Mouse (Mus musculus) intestine, embryonic 15.5 days (tissue): ENCODE measurements at regions not wholly inside any gene's neighbourhood (a gene's known extent, or its start where the extent isn't known, plus 50 kb on each side); places are given as distances from the start of the nearest gene placed in this dataset.
"Not testable (repeated sequence)": the region's sequence is repeated elsewhere in the genome, so short reads cannot be mapped to it uniquely, and the experiment has no call there.

Source experiments
- ATAC-seq: fragments of 200-750 bp; cut with Nextera tagmentation; 2 replicates; pipeline ENCODE4 v1.8.0; 2017; ENCODE audit warnings: moderate TSS enrichment, moderate library complexity
- H3K27ac ChIP-seq: fragments of 300-500 bp; sonication (generic); 2 replicates; pipeline ENCODE4 v1.5.1; 2015; ENCODE audit warnings: mild to moderate bottlenecking, inconsistent platforms
- H3K27me3 ChIP-seq: fragments of 300-500 bp; sonication (generic); replicated peaks from 2 replicates; pipeline ENCODE4 v1.6.1; 2015; ENCODE audit warnings: inconsistent platforms
- H3K36me3 ChIP-seq: fragments of 300-500 bp; sonication (generic); 2 replicates; pipeline ENCODE4 v1.6.1; 2015; ENCODE audit warnings: inconsistent platforms
- H3K4me1 ChIP-seq: fragments of 300-500 bp; sonication (generic); replicated peaks from 2 replicates; pipeline ENCODE4 v1.6.1; 2015; ENCODE audit warnings: inconsistent platforms
- H3K4me2 ChIP-seq: fragments of 300-500 bp; sonication (generic); replicated peaks from 2 replicates; pipeline ENCODE4 v1.6.1; 2015; ENCODE audit warnings: mild to moderate bottlenecking, inconsistent platforms
- H3K4me3 ChIP-seq: fragments of 300-500 bp; sonication (generic); replicated peaks from 2 replicates; pipeline ENCODE4 v1.5.1; 2015; ENCODE audit warnings: inconsistent platforms
- H3K9ac ChIP-seq: fragments of 300-500 bp; sonication (generic); 2 replicates; pipeline ENCODE4 v1.6.1; 2015; ENCODE audit warnings: inconsistent platforms
- H3K9me3 ChIP-seq: fragments of 300-500 bp; sonication (generic); 2 replicates; pipeline ENCODE4 v1.6.1; 2016; ENCODE audit warnings: inconsistent platforms
- WGBS: fragments of 180-500 bp; shearing (Covaris S2); methylation state at CpG from one replicate; pipeline ENCODE4 v1.1.7; 2015; 5-methylcytosine and 5-hydroxymethylcytosine counted together

DNA sequence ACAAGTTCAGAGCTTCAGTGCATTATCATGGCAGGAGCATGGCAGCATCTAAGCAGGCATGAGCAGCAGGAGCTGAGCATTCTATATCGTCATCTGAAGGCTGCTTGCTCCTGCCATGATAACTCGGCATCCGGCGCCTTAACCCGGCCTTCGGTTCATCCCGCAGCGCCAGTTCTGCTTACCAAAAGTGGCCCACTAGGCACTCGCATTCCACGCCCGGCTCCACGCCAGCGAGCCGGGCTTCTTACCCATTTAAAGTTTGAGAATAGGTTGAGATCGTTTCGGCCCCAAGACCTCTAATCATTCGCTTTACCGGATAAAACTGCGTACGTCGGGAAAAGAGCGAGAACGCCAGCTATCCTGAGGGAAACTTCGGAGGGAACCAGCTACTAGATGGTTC lies 193.2 kb upstream of the Rnf219 start:
- not testable (repeated sequence) for H3K36me3 ChIP-seq, H3K4me3 ChIP-seq, H3K4me1 ChIP-seq, ATAC-seq, H3K9ac ChIP-seq, H3K9me3 ChIP-seq, H3K27me3 ChIP-seq, H3K4me2 ChIP-seq, H3K27ac ChIP-seq
- WGBS: 84% methylated on average over 24 of the region's 24 CpGs

DNA sequence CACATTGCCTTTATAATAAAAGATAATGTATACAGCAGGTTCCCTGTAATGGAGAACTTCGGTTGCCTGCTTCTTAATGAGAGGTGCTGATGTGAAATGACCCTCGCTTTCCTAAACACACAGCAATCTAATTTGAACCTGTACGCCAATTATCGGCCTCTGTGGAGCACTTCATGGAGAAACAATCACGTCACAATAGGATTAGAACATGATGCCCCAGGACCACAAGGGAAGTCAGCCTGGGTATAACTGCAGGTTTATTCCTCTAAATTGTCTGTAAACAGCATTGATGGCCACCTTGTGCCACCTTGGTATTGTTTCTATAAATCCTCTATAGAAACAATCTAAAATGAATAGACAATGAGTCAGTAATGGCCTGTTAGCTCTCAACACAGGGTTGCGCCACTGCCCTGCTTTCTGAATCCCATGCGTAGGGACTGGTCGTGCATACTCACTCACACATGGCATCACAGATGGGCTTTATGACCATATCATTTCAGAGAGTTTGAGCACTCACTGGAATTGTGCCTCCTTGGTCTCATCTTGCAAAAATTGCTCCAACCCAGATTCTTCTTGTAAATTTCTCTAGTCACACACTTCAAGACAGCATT lies 179.9 kb upstream of the Rnf219 start:
- H3K27ac ChIP-seq: no peak overlapping the region
- no peak overlapping the region for H3K9ac ChIP-seq
- ATAC-seq: no peak
- no peaks in the 10 kb centered on the region for H3K27me3 ChIP-seq
- 89% methylated on average over 8 of the region's 8 CpGs for WGBS
- H3K9me3 ChIP-seq: no peaks in the 10 kb centered on the region
- no peaks in the 10 kb centered on the region for H3K36me3 ChIP-seq
- no peak overlapping the region for H3K4me3 ChIP-seq
- H3K4me2 ChIP-seq: no peak overlapping the region
- no peaks in the 10 kb centered on the region for H3K4me1 ChIP-seq

DNA sequence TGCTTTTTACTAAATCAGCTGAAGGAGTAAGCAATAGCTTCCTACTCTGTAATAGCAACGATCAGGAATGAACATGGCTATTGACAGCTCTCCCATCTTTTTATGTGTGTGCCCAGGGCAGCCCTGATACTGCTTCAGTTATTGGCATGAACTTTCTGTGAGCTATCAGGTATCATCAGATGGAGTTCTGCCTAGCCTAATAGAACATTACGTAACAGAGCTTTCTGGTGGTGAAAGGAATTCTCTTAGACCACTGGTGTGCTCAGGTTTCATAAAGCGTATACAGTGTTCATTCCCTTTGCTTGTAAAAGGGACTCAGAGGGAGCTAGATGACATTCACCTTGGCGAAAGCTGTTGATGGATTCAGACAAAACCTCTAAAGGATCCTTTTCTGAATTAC lies 176.5 kb upstream of the Rnf219 start:
- WGBS: 82% methylated on average over 4 of the region's 4 CpGs
- no peaks in the 10 kb centered on the region for H3K36me3 ChIP-seq
- no peaks in the 10 kb centered on the region for H3K9me3 ChIP-seq
- H3K4me3 ChIP-seq: no peak overlapping the region
- no peak for ATAC-seq
- H3K9ac ChIP-seq: no peak overlapping the region
- H3K4me1 ChIP-seq: no peaks in the 10 kb centered on the region
- no peak overlapping the region for H3K27ac ChIP-seq
- H3K27me3 ChIP-seq: no peaks in the 10 kb centered on the region
- H3K4me2 ChIP-seq: no peak overlapping the region

DNA sequence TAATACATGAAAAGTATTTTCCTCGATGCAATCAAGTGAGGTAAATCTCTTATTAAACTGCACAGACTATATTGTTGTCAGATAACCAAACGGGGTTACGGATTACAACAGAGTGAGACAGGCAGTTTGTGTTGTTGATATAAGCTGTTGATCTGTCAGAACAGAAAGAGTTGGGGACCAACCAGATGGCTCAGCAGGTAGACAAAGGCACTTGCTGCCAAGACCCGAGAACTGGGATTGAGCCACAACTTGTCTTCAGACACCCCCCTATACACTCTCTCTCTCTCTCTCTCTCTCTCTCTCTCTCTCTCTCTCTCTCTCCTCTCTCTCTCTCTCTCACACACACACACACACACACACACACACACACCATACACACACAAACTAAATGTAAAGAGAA lies 172.7 kb upstream of the Rnf219 start:
- Histone ChIP-seq H3K9ac (no peak overlapping the region), H3K4me2 (no peak overlapping the region), H3K4me3 (no peak overlapping the region), H3K4me1 (no peaks in the 10 kb centered on the region), H3K27me3 (no peaks in the 10 kb centered on the region), H3K27ac (no peak overlapping the region), H3K36me3 (no peaks in the 10 kb centered on the region), H3K9me3 (no peaks in the 10 kb centered on the region)
- no peak for ATAC-seq
- WGBS: 74% methylated on average over 4 of the region's 4 CpGs

DNA sequence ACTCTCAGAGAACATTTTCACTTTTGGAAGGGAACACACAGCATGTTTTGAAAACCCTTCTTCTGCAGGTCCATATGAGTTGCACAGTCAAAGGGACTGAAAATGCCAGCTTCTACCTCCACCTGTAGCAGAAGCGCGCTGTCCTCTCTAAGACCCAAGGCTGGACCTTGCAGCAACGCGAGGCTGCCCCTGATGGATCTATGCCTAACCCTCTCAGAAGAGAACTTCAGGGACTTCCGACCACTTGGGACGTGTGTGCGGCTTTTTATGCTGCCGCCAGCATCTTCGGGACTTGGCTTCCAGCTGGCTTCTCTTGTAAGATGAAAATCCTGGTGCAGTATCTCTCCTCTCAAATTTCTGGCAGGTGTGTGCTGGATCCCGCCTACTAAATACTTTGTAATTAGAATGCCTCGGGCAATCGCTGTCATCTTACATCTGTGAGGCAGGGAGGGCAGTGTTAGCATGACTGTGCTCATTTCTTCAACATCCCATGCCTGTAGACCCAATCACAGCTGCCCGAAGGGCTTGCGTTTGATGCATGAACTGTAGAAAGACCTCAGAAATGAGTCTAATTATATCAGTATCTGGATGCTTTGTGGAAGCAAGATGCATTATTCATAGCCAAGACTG lies 171.8 kb upstream of the Rnf219 start:
- Histone ChIP-seq H3K9ac (no peak overlapping the region), H3K4me2 (no peak overlapping the region), H3K27ac (no peak overlapping the region), H3K9me3 (no peaks in the 10 kb centered on the region), H3K4me3 (no peak overlapping the region), H3K27me3 (no peaks in the 10 kb centered on the region), H3K36me3 (no peaks in the 10 kb centered on the region), H3K4me1 (no peaks in the 10 kb centered on the region)
- ATAC-seq: no peak
- 83% methylated on average over 14 of the region's 14 CpGs for WGBS

DNA sequence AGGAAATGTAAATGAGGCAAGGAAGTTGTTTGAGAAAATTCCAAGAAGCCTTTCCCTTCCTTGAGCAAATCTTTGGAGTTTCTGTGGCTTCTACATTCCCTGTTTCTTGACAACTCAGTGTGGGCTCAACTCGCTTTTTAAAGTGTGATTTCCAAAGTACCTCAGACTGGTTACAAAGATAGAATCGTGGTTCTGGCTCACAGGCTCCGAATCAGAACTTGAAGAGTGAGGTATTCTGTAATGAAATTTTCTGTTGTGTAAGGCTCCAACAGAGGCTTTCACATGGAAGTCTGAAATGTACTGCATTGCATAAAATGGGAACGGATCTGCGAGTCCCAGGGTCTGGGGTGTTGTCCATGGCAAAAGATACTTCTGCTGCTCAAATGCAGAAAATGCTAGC lies 170.2 kb upstream of the Rnf219 start:
- Histone ChIP-seq H3K9me3 (no peaks in the 10 kb centered on the region), H3K27me3 (no peaks in the 10 kb centered on the region), H3K9ac (no peak overlapping the region), H3K4me2 (no peak overlapping the region), H3K4me3 (no peak overlapping the region), H3K4me1 (no peaks in the 10 kb centered on the region), H3K36me3 (no peaks in the 10 kb centered on the region), H3K27ac (no peak overlapping the region)
- no peak for ATAC-seq
- 89% methylated on average over 5 of the region's 5 CpGs for WGBS

DNA sequence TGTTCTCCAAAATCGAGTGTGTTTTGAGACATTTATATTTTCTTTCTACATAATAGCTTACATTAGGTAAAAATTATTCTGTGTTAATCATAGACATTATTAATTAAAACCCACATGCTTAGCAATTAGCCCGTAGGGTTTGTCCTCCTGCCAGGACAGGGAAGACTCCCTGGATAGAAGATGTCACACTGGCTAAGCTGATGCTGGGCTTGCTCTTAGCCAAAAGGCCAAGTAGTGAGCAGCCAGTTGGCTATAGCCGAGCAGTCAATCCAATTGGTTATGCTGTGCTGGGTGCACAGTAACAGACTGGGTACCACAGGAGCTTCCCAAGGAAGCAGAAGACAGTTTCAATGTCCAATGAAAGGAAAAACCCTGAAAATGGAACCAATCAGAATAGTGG lies 166.0 kb upstream of the Rnf219 start:
- no peak overlapping the region for H3K9ac ChIP-seq
- no peak overlapping the region for H3K4me2 ChIP-seq
- no peaks in the 10 kb centered on the region for H3K27me3 ChIP-seq
- no peaks in the 10 kb centered on the region for H3K9me3 ChIP-seq
- no peak for ATAC-seq
- WGBS: 90% methylated on average over 3 of the region's 3 CpGs
- no peak overlapping the region for H3K27ac ChIP-seq
- no peaks in the 10 kb centered on the region for H3K4me1 ChIP-seq
- H3K4me3 ChIP-seq: no peak overlapping the region
- H3K36me3 ChIP-seq: no peaks in the 10 kb centered on the region

DNA sequence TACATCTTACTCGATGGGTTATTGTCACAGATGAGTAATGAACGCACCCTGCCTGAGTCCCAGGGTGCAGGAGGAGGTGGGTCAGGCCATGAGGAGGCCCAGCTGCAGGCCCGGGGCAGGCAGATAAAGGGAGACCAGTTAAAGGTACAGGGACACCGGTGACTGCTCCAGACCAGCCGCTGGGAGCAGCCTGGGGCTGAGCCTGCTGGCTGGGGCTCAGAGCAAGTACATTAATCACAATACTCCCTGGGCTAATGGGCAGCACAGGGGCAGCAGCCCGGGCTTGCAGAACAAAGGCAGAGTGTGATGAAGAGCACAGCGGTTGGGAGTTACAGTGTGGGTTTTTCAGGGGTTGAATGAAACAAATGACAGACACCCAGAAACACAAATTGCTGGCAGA lies 154.4 kb upstream of the Rnf219 start:
- Histone ChIP-seq H3K9me3 (no peaks in the 10 kb centered on the region), H3K4me3 (no peak overlapping the region), H3K36me3 (no peaks in the 10 kb centered on the region), H3K4me2 (no peak overlapping the region), H3K9ac (no peak overlapping the region), H3K4me1 (no peaks in the 10 kb centered on the region), H3K27me3 (no peaks in the 10 kb centered on the region), H3K27ac (no peak overlapping the region)
- peak; percentile 59; the same call in 1 of the 2 replicates for ATAC-seq
- WGBS: 18% methylated on average over 7 of the region's 7 CpGs

DNA sequence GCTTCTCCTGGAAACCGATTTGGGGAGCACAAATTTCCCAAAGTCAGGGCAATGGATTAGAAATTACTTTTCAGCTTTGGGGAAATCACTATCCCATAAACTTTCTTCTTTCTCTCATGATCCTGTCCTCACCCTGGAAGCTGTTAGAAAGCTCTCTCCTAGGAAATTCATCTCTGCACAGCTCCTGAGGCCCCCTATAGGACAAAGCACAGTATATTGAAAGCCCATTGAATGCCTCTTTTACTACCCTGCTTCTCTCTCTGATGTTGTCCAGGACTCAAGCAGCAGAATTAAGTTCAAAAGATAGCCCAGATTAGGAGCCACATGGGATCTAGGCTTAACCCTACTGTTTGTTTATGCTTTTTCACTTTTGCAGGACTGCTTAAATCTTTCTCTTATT lies 139.3 kb upstream of the Rnf219 start:
- Histone ChIP-seq H3K27me3 (no peaks in the 10 kb centered on the region), H3K36me3 (no peaks in the 10 kb centered on the region), H3K9ac (no peak overlapping the region), H3K27ac (no peak overlapping the region), H3K4me3 (no peak overlapping the region), H3K4me1 (no peaks in the 10 kb centered on the region), H3K9me3 (no peaks in the 10 kb centered on the region), H3K4me2 (no peak overlapping the region)
- ATAC-seq: no peak
- WGBS: 72% methylated on average over 1 of the region's 1 CpGs

DNA sequence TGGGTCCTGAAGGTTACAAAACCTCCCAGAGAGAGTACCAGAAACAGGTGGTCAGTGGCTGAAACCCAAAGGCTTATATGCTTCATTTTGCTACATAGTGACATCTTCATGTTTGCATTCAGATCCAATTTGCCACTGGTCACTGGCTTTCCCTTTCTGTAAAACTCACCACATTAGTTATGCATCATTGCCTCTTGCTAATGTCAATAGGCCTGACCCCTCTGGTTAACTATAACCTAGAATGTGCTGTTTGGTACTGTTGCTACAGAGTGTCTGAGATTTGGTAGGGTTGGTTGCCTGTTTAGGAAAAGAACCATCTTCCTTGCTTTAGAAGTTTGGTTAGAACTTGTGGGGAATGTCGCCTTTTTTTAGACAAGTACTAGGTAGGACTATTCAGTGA lies 136.3 kb upstream of the Rnf219 start:
- no peak for ATAC-seq
- Histone ChIP-seq H3K4me3 (no peak overlapping the region), H3K9me3 (no peaks in the 10 kb centered on the region), H3K36me3 (no peaks in the 10 kb centered on the region), H3K4me1 (no peaks in the 10 kb centered on the region), H3K27me3 (no peaks in the 10 kb centered on the region), H3K4me2 (no peak overlapping the region), H3K27ac (no peak overlapping the region), H3K9ac (no peak overlapping the region)
- 95% methylated on average over 1 of the region's 1 CpGs for WGBS

DNA sequence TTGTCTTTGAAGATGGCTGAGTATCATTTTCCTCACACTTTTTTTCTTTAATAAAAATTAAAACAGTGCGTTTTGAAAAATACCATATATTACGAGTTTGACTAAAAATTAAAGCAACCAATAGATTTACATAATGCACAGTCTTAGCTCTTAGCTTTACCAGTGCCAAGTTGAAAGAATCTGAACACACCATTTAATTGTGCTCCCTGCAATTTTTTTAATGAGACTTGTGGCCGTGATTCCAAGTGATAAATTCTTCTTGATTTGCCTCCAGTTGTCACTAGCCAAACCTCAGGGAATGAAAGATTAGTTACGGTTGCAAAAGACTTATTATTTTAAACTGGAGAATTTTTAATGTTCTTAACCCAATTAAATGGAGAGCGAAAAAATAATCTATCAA lies 127.5 kb upstream of the Rnf219 start:
- Histone ChIP-seq H3K4me1 (no peaks in the 10 kb centered on the region), H3K4me2 (no peak overlapping the region), H3K9ac (no peak overlapping the region), H3K36me3 (no peaks in the 10 kb centered on the region), H3K4me3 (no peak overlapping the region), H3K27me3 (no peaks in the 10 kb centered on the region), H3K9me3 (no peaks in the 10 kb centered on the region), H3K27ac (no peak overlapping the region)
- WGBS: 87% methylated on average over 5 of the region's 5 CpGs
- ATAC-seq: no peak

DNA sequence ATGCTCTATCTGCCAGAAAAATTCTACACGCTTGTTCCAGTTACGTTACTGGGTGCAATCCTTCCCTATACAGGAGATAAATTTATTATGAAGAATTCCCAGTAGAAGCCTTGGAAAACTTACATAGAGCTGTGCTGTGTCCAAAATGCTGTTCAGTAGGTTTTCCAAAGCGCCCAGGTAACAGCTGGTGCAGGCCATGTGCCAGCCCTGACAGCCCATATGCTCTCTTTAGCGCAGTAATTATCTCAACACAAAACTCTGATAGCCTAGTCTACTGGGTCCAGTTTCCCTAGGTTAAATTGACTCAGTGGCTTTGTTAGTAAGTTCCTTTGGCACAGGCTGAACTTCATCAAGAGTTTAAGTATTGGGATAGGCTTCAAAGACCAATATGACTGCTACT lies 122.2 kb upstream of the Rnf219 start:
- Histone ChIP-seq H3K27me3 (no peaks in the 10 kb centered on the region), H3K9me3 (no peaks in the 10 kb centered on the region), H3K9ac (no peak overlapping the region), H3K4me2 (no peak overlapping the region), H3K36me3 (no peaks in the 10 kb centered on the region), H3K4me1 (no peaks in the 10 kb centered on the region), H3K27ac (no peak overlapping the region), H3K4me3 (no peak overlapping the region)
- WGBS: 88% methylated on average over 4 of the region's 4 CpGs
- ATAC-seq: no peak

DNA sequence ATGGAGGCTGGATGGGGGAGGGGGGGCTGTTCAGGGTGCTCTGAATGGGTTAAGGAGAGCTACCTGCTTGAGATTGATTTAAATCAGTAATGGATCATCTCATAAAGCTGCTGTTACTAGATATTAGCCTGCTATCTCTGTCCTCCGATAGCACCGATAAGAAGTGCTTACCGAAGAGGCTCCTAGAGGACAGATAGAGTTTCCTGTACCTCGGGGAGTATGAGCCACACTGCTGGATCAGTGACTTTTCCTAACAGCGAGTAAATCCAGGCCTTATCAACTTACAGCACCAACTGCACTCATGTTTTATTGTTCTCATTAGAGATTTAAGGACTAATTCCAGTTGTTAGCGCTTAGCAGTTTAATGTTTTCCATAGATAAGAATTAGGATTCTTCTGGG lies 120.3 kb upstream of the Rnf219 start:
- Histone ChIP-seq H3K4me2 (no peak overlapping the region), H3K4me3 (no peak overlapping the region), H3K4me1 (no peaks in the 10 kb centered on the region), H3K36me3 (no peaks in the 10 kb centered on the region), H3K9ac (no peak overlapping the region), H3K27ac (no peak overlapping the region), H3K9me3 (no peaks in the 10 kb centered on the region), H3K27me3 (no peaks in the 10 kb centered on the region)
- ATAC-seq: no peak
- WGBS: 47% methylated on average over 6 of the region's 6 CpGs
